Mouse (Mus musculus): ENCODE results near the gene Fto.

Fto gene

GRCm38 (mm10) chr8:91380796-91381542 is 67.6 kb downstream of the Fto start:
- TF ChIP-seq CTCF (conservative IDR thresholded peaks at IDR 0.05; ENCODE audit: low read length), result no peak
- TF ChIP-seq POU5F1 (IDR thresholded peaks at IDR 0.05; ENCODE audit: borderline replicate concordance, low read length), result no peak
- no peak for TF ChIP-seq NANOG (IDR thresholded peaks at IDR 0.05; ENCODE audit: borderline replicate concordance, low read length)
- H3K4me3 ChIP-seq (replicated peaks; ENCODE audit: low read length), result no peak overlapping the region

GRCm38 (mm10) chr8:91381543-91382106 is 68.3 kb downstream of the Fto start:
- TF ChIP-seq NANOG (IDR thresholded peaks at IDR 0.05; ENCODE audit: borderline replicate concordance, low read length) (no peak), CTCF (conservative IDR thresholded peaks at IDR 0.05; ENCODE audit: low read length) (no peak), POU5F1 (IDR thresholded peaks at IDR 0.05; ENCODE audit: borderline replicate concordance, low read length) (no peak)
- Histone ChIP-seq H3K36me3 (ENCODE audit: insufficient read depth, low read length) (no peaks in the 10 kb centered on the region), H3K9me3 (ENCODE audit: low read length) (no peaks in the 10 kb centered on the region), H3K4me3 (replicated peaks; ENCODE audit: low read length) (no peak overlapping the region), H3K27me3 (ENCODE audit: insufficient read depth, low read length) (no peaks in the 10 kb centered on the region), H3K4me1 (replicated peaks; ENCODE audit: low read depth, low read length) (peaks cover 37% of the 10 kb centered on the region)

More at GRCm38 (mm10) chr8:91380796-91381542, 67.6 kb downstream of the Fto start:
- H3K4me1 ChIP-seq (replicated peaks; ENCODE audit: low read depth, low read length), result peaks cover 43% of the 10 kb centered on the region
- H3K27me3 ChIP-seq (ENCODE audit: insufficient read depth, low read length), result no peaks in the 10 kb centered on the region
- no peaks in the 10 kb centered on the region for H3K9me3 ChIP-seq (ENCODE audit: low read length)
- H3K36me3 ChIP-seq (ENCODE audit: insufficient read depth, low read length), result no peaks in the 10 kb centered on the region

GRCm38 (mm10) chr8:91383210-91383609 is 69.9 kb downstream of the Fto start:
- Histone ChIP-seq H3K27me3 (ENCODE audit: insufficient read depth, low read length) (no peaks in the 10 kb centered on the region), H3K9me3 (ENCODE audit: low read length) (no peaks in the 10 kb centered on the region), H3K4me1 (replicated peaks; ENCODE audit: low read depth, low read length) (peaks cover 26% of the 10 kb centered on the region), H3K4me3 (replicated peaks; ENCODE audit: low read length) (no peak overlapping the region), H3K36me3 (ENCODE audit: insufficient read depth, low read length) (no peaks in the 10 kb centered on the region)
- TF ChIP-seq POU5F1 (IDR thresholded peaks at IDR 0.05; ENCODE audit: borderline replicate concordance, low read length), result no peak
- no peak for TF ChIP-seq NANOG (IDR thresholded peaks at IDR 0.05; ENCODE audit: borderline replicate concordance, low read length)
- TF ChIP-seq CTCF (conservative IDR thresholded peaks at IDR 0.05; ENCODE audit: low read length), result no peak

DNA sequence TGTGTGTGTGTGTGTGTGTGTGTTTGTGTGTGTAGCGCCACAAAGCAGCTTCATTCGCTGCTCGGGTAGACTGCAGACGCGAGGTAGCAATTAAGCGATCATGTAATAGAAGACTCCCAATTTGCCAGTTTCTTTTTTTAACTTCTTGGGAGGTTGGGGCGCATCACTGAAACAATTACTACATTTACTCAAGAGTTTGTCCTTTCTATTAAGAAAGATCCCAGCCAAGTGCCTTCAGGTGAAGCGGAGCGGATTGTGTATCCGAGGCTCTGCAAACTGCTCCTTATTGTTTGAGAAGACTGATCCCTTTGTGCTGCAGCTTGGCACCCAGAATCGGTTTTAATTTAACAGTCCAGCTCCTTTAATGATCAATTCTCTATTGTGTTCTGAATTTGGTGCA is 70.5 kb downstream of the Fto start:
- H3K4me1 ChIP-seq (replicated peaks; ENCODE audit: low read depth, low read length), result peaks cover 29% of the 10 kb centered on the region
- no peaks in the 10 kb centered on the region for H3K36me3 ChIP-seq (ENCODE audit: insufficient read depth, low read length)
- no peaks in the 10 kb centered on the region for H3K27me3 ChIP-seq (ENCODE audit: insufficient read depth, low read length)
- H3K4me3 ChIP-seq (replicated peaks; ENCODE audit: low read length), result no peak overlapping the region
- no peaks in the 10 kb centered on the region for H3K9me3 ChIP-seq (ENCODE audit: low read length)
- TF ChIP-seq NANOG (IDR thresholded peaks at IDR 0.05; ENCODE audit: borderline replicate concordance, low read length), result no peak
- TF ChIP-seq CTCF (conservative IDR thresholded peaks at IDR 0.05; ENCODE audit: low read length), result no peak
- TF ChIP-seq POU5F1 (IDR thresholded peaks at IDR 0.05; ENCODE audit: borderline replicate concordance, low read length), result no peak

GRCm38 (mm10) chr8:91384389-91384788 is 71.1 kb downstream of the Fto start:
- H3K36me3 ChIP-seq (ENCODE audit: insufficient read depth, low read length), result no peaks in the 10 kb centered on the region
- no peak overlapping the region for H3K4me3 ChIP-seq (replicated peaks; ENCODE audit: low read length)
- no peaks in the 10 kb centered on the region for H3K27me3 ChIP-seq (ENCODE audit: insufficient read depth, low read length)
- H3K9me3 ChIP-seq (ENCODE audit: low read length), result no peaks in the 10 kb centered on the region
- TF ChIP-seq CTCF (conservative IDR thresholded peaks at IDR 0.05; ENCODE audit: low read length) (no peak), NANOG (IDR thresholded peaks at IDR 0.05; ENCODE audit: borderline replicate concordance, low read length) (no peak), POU5F1 (IDR thresholded peaks at IDR 0.05; ENCODE audit: borderline replicate concordance, low read length) (no peak)
- peaks cover 31% of the 10 kb centered on the region for H3K4me1 ChIP-seq (replicated peaks; ENCODE audit: low read depth, low read length)

DNA sequence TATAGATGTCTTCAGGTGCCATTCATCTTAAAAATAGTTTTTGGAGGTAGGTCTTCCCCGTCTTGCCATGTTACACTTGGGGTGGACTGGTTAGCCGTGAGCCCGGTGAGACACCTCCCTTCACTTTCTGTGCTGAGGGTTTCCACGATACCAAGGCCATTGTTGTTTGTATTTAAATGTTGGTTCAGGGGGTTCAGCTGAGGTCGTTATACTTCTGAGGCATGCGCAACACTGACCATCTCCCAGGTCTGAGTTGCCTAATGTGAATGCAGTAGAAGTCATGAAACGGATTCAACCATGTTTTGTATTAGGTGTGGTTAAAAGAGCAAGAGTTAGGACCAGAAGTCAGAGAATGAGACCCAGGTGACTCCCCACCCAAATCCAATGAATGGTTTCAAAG is 72.5 kb downstream of the Fto start:
- Histone ChIP-seq H3K4me1 (replicated peaks; ENCODE audit: low read depth, low read length) (peaks cover 34% of the 10 kb centered on the region), H3K27me3 (ENCODE audit: insufficient read depth, low read length) (no peaks in the 10 kb centered on the region), H3K9me3 (ENCODE audit: low read length) (no peaks in the 10 kb centered on the region), H3K36me3 (ENCODE audit: insufficient read depth, low read length) (no peaks in the 10 kb centered on the region), H3K4me3 (replicated peaks; ENCODE audit: low read length) (no peak overlapping the region)
- TF ChIP-seq CTCF (conservative IDR thresholded peaks at IDR 0.05; ENCODE audit: low read length), result no peak
- no peak for TF ChIP-seq NANOG (IDR thresholded peaks at IDR 0.05; ENCODE audit: borderline replicate concordance, low read length)
- TF ChIP-seq POU5F1 (IDR thresholded peaks at IDR 0.05; ENCODE audit: borderline replicate concordance, low read length), result no peak

DNA sequence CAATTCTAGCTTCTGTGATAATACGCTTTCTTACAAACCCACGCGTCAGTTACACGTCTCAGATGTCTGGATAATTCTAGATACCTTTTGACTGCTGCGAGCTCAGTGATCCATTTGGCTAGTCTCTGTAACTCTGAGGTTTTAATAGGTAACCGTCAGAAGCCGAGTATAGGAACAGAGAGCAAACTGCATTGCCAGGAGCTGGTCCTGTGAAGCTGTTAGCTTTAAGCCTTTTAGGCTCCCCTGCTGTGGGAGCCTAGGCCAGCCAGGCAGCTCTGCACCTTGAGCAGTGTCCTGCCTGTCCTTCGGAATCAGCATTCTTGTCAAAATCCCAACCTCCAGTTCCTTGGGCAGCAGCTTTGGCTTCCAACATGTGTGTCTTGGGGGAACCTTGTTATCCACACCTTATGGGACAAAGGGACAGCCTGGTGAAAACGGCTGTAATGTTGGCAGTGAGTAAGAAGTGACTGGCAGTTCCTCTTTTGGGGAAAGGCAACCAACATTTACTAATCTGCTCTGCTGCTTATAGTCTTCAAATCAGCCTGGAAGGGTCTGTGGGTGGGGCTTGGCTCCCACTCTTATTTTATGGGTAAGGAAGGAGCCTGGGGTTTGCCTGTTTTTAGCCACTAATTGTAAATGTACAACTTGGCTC is 77.2 kb downstream of the Fto start:
- no peaks in the 10 kb centered on the region for H3K27me3 ChIP-seq (ENCODE audit: insufficient read depth, low read length)
- no peak overlapping the region for H3K4me3 ChIP-seq (replicated peaks; ENCODE audit: low read length)
- TF ChIP-seq POU5F1 (IDR thresholded peaks at IDR 0.05; ENCODE audit: borderline replicate concordance, low read length) (no peak), NANOG (IDR thresholded peaks at IDR 0.05; ENCODE audit: borderline replicate concordance, low read length) (no peak), CTCF (conservative IDR thresholded peaks at IDR 0.05; ENCODE audit: low read length) (no peak)
- H3K9me3 ChIP-seq (ENCODE audit: low read length), result no peaks in the 10 kb centered on the region
- H3K36me3 ChIP-seq (ENCODE audit: insufficient read depth, low read length), result no peaks in the 10 kb centered on the region
- peaks cover 20% of the 10 kb centered on the region for H3K4me1 ChIP-seq (replicated peaks; ENCODE audit: low read depth, low read length)

- TF ChIP-seq CTCF (conservative IDR thresholded peaks at IDR 0.05; ENCODE audit: low read length) (no peak), POU5F1 (IDR thresholded peaks at IDR 0.05; ENCODE audit: borderline replicate concordance, low read length) (no peak), NANOG (IDR thresholded peaks at IDR 0.05; ENCODE audit: borderline replicate concordance, low read length) (no peak)
- peaks cover 20% of the 10 kb centered on the region for H3K4me1 ChIP-seq (replicated peaks; ENCODE audit: low read depth, low read length)
- no peak overlapping the region for H3K4me3 ChIP-seq (replicated peaks; ENCODE audit: low read length)
- H3K9me3 ChIP-seq (ENCODE audit: low read length), result no peaks in the 10 kb centered on the region
- H3K27me3 ChIP-seq (ENCODE audit: insufficient read depth, low read length), result no peaks in the 10 kb centered on the region
- H3K36me3 ChIP-seq (ENCODE audit: insufficient read depth, low read length), result no peaks in the 10 kb centered on the region
Observed at GRCm38 (mm10) chr8:91392261-91392660, 78.9 kb downstream of the Fto start.
